Mouse (Mus musculus): ENCODE measurements around the gene Cpne6. TPM values are rescaled to one million over a fixed set of nuclear protein-coding genes. Genes with fewer than 3 reads are reported as not detected.
A peak's percentile ranks its signal among the peaks of the same experiment; 100 is the strongest.

Gene Cpne6
- 0.31 and 0.39 TPM in 2 replicates for polyA plus RNA-seq (2015; fragmentation: Nextera tagmentation; extraction: Ambion mirVana)

DNA sequence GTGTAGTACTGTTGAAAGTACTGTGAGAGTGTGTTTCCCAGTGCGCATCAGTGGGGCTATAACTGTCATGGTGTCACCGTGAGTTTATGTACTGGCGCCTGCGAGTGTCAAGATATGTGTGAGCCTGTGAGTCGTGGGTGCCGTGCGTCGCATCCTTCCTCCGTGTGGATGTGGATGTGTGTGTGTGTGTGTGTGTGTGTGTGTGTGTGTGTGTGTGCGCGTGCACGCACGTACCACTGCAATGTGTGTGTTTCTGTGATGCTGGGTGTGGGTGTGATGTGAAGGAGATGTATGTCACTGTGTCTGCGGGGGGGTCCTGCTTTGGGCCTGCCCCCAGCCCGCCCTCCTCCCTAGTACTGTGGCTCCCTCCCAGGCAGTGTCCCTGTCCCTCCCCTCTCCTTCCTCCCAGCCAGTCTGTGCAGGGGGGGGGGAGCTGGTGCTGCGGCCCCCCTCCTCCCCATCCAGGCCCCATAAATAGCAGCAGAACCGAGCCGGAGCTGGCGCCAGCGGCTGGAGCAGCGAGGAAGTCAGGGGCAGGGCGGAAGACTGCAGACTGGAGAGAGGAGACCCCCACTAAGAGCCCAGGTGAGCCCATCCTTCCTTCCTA is at the start of gene Cpne6:
Gene Cpne6, plus strand, starts transcription at position 321 of the 607 bp plus-strand sequence.
- no peak for DNase-seq (ENCODE audit: low spot score)

DNA sequence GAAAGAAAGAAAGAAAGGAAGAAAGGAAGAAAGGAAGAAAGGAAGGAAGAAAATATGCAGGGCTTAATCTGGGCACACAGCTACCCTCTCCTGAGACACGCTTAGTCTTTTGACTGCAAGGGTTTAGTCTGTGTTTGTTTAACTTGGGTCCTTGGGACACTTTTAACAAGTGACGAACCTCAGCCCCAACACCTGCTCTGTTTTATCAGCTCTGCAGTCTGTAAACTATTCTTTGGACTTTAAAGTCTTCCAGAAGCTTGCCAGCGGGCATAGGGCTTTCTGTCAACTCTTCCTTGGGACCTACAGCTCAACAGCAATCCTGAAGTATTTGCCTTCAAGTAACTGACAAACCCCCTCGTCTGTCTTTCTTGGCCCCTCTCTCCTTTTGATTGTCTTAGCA is 48.5 kb upstream of the Cpne6 start:
- DNase-seq (ENCODE audit: low spot score) = no peak

DNA sequence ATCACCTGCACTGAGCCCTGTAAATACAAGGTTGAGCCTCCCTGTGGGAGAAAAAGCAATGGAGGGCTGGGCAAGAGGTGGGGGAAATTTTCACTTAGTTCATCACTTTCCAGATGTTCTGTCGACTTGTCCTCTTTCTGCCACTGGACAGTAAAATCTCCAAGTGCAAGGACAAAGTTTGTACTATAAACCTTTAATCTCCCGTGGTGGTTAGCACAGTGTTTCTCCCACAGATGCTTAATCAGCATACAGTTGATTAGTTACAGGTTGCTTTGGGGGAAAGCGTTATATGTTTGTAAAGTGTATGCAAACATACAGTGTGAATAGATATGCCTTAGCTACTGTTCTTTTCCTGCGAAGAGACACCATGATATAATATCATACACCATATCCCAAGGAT is 43.8 kb upstream of the Cpne6 start:
- DNase-seq (ENCODE audit: low spot score) = no peak

DNA sequence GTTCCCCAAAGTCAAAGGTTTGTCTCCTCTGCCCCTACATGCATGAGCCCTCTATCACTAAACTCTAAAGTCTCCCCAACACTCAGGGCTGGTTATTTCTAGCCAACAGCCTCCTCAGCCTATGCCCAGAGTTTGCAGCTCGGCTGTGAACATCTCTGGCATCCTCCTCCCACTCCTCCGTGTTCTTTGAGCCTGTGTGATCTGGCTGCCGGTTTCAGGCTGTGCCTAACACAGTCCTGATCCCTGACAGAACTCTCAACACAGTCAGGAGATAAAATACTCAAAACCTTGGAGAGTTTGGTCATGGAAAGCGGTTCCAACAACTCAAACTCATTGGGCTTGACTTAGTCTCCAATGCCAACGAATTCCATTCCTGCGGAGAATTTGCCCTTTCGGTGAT is 43.1 kb upstream of the Cpne6 start:
- no peak for DNase-seq (ENCODE audit: low spot score)

DNA sequence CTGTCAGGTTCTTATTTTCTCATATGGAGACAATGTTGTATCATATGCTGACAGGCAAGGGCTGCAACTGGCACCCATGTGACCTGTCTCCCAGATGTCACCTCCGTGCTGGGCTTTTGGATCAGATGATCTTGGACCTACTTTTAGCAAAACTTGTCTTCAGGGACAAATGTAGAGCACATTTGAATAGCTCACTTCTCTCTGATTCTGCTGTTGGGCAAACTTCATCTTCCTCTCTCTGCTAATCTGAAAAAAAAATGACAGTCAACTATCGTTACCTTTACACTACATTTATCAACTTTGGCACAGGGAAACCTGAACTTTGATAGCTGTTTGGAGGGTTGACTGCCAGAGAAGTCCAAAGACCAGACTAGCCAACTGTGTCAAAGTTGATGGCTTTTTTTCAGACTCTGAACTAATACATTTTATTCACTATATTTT is 41.9 kb upstream of the Cpne6 start:
- no peak for DNase-seq (ENCODE audit: low spot score)

DNA sequence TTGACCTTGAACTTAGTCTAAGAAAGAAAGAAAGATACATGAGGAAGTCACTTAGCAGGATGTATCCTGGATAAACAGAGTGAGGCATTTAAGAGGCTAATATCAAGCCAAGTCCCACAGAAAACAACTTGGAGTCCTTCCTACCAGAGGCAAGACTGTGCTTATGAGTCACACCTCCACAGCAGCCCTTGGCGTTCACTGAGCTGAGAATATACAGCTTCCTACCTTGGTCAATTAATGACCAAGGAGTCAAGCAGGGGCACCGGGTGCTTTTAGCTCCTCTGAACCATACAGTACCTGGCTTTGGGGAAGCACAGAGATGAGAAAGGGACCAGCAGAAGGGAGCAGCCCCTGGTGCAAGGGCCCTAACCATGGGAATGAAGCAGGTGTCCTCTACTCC is 41.2 kb upstream of the Cpne6 start:
- DNase-seq (ENCODE audit: low spot score) = no peak

DNA sequence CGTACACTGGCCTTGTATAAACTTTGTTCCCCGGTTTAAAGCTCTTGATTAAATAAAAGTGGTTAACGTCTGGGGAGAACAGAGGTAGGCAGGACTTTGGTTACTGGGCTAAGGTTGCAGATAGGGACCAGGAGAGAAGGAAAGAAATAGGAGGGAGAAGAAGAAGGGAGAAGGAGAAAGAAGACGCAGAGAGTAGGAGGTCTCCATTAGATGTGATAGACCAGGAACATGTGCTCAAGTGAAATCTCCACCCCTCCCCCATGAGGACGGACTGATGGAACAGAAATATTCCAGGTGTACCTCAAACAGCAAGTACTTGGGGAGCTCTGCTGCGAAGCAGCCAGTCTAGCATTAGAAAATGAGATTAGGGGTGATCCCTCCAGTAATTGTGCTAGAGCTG is 40.4 kb upstream of the Cpne6 start:
- DNase-seq (ENCODE audit: low spot score) = no peak

DNA sequence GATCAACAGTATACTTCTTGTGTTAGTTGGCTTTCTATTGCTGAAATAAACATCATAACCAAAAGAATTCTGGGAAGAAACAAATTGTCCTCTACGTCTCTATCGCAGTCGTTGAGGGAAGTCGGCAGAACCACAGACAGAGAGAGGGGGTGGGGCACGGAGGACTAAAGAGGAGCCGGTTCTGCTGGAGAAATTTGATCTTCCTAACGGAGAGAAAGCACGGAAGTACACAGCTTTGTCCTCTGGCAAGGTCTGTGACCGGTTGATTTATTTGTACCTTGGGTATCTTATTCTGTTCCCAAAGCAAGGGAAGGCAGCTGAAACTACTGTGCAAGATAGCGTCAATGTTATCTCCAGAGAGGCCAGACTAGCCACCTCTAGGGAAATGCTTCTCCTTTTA is 39.4 kb upstream of the Cpne6 start:
- no peak for DNase-seq (ENCODE audit: low spot score)

DNA sequence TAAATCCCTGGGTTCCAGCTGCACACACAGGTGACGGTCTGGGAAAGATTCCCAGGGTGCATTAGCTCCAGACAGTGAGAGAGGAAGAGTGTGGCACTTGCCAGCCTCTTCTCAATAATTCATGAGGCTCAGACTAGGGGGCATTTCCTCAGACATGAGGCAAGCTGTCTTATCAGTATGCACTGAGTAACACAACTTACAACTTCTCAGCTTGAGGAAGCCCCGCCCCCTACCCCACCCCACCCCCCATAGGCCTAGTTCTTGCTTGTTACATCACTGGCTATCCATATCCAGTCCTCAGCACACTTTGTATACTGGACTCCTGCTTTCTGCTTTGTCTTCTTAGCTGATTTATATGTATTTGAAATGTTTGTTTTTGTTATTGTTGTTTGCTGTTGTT is 34.6 kb upstream of the Cpne6 start:
- DNase-seq (ENCODE audit: low spot score) = no peak

DNA sequence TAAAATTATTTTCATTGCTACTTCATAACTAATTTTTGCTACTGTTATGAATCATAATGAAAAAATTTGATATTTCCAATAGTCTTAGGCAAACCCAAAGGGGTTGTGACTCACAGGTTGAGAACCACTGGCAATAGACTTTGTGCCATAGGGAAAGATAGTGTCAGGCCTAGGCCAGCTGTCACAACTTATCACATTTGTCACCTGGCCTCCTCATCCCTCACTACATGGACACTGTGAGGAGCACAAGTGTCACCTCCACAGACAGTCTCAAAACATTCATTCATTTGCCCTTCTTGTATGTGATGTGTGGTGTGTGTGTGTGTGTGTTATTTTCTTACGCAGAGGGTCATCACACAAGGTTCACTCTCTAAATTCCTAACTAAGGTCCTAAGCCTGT is 32.8 kb upstream of the Cpne6 start:
- no peak for DNase-seq (ENCODE audit: low spot score)

DNA sequence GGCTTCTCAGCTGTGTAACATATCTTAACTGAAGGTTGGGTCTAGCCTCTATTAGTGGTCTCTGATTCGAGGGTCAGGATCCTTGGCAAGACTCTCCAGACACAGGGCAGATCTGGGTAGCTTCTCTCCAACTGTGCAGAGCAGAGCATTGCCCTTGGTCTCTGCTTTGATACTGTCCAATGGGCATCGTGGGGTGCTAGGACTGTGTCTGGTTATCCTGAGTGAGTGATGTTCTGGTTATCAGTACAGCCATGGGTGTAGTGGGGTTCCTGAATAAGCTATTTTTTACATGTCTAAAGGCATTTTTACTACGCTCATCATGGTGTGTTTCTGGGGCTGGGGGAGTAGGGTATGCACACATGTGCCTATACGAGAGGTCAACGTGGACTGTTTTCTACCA is 32.4 kb upstream of the Cpne6 start:
- DNase-seq (ENCODE audit: low spot score) = no peak

DNA sequence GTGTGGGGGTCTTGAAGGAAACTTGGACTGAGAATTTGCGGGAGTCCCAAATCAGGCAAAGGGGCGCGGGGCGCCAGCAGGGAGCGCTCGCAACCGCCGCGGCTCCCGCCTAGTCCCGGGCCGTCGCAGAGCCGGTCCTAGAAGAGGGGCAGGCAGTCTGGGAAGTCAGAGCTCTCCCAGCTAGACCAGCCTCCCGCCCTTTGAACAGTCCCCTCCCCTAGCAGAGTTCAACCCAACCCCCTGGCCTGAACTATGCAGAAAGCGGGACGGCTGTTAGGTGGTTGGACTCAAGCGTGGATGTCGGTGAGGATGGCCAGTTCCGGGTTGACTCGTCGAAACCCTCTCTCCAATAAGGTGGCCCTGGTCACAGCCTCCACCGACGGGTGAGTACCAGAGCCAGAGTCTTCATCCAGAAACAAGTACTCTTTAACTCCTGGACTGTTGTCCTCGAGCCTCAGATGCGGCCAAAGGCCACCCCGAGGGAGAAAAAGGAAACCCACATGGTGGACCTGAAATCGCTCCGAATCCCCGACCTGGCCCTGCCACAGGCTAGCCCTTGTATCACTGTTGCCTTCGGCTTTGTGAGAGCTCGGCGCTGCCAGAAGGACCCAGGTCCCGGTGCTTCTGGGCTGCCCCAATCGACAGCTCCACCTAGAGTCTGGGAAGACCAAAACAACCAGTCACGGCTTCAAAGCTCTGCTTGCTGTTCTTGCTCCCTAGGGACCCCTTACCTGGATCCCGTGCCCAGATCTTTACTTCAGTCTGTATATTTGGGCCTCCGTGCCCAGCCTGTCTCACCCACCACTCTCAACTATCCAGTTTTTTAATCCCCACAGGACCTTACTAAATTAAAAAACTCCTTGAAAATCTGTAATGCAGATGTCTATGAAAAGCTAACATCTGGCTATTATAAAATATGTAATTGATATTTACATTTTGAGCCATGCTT is 31.3 kb upstream of the Cpne6 start, which contains the start of gene Dhrs4:
Gene Dhrs4, plus strand, starts transcription at position 108 of the 949 bp plus-strand sequence.
- DNase-seq (ENCODE audit: low spot score) = peak; percentile 84

DNA sequence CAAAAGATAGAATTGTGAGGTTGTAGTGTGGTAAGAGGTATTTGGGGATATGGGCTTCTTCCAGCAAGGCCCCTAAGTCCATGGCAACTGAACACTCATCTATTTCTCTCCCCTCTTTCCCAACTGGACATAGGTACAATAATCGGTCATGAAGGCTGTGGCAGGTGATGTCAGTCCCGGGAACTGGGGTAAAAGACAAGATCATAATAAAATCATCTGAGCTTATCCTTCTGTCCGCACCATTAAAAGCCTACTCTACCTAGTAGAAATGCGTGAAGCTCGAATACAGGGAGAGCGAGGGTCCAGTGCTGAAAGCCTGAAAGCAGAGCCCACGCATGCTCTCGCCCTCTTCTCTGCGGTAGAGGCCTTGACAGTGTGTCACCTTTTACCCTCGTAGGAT is 30.6 kb upstream of the Cpne6 start:
- DNase-seq (ENCODE audit: low spot score) = no peak

DNA sequence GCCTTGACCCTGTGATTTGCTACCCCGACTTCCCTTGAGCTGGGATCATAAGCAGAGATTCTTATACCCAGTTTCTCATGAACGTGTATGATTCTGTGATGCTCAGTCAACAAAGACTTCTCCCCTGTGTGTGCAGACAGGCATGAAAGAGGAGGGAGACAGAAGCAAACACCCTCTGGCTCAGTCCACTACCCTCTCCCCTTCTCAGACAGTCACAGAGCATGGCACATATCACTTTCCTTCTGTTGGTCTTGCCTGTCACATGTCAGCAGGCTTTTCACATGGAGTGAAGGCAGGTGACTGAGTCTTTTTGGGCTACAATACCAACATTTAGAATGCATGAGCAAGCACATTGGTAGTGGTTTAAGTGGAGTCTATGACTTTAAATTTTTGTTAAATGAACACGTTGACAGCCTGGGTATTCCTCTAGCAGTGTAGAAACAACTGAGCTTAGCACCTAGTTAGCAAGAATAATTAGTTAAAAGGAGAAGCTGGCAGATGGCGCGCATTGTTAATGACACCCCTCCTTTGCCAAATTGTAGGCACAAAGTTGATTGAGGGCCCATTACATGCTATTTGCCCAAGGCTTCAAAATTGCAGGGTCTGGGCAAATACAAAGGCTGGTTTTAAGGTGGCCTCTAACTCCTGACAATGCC is 25.7 kb upstream of the Cpne6 start:
- DNase-seq (ENCODE audit: low spot score) = no peak

DNA sequence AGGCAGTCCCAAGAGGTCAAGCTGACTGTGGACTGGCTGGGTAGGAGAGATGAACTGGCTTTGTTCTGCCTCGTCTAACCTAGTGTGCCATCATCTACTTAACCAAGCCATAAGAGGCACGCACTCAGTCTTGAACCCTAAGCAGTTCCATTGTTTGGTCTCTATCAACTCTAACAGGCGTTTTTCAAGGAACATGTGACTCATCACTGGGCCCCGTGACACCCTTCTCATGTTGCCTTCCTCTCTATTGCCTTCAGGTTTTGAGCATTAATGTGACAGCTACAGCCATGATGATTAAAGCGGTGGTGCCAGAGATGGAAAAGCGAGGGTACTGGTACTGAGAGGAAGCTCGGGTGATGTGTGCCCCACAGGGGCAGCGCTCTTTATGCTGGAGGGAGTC is 23.4 kb upstream of the Cpne6 start:
- no peak for DNase-seq (ENCODE audit: low spot score)

DNA sequence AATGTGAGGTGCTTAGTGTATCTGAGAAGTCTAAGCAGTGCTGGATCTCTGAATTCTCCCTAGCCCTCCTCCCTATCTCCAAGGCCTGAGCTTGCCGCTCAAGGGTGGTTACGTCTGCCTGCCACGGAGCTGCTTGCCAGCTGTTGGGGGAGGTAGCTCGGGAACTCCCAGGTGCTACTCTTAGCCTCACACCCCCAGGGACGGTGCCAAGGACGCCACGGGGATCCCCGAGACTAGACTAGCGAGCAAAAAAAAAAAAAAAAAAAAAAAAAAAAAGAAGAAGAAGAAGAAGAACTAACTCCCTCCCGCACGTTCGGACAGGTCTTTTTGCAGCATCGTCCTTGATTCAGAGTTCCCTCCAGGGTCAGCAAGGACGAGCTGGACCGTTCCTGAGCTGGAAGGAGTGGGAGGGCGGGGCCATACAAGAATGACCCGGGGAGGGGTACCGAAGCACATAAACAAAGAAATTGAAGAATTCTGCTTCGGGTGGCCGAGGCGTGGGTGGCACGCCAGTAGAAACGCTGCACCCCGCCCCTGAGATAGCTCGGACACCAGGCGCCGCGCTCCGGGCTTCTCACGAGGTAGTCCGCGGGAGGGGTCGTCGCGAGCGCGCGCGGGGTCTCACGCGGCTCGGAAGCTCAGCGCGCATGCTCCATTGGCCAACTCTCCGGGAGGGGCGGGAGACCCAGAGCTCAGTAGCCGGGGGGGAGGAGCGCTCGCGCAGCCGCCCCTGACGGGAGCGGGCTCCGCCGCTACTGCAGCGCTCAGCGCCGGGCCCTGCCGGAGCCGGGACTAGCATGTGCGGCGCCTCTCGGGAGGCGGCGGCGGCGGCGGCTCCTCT is 19.7 kb upstream of the Cpne6 start, which contains the start of gene Carmil3:
Gene Carmil3, plus strand, starts transcription at position 291 of the 841 bp plus-strand sequence.
- peak; percentile 73 for DNase-seq (ENCODE audit: low spot score)

DNA sequence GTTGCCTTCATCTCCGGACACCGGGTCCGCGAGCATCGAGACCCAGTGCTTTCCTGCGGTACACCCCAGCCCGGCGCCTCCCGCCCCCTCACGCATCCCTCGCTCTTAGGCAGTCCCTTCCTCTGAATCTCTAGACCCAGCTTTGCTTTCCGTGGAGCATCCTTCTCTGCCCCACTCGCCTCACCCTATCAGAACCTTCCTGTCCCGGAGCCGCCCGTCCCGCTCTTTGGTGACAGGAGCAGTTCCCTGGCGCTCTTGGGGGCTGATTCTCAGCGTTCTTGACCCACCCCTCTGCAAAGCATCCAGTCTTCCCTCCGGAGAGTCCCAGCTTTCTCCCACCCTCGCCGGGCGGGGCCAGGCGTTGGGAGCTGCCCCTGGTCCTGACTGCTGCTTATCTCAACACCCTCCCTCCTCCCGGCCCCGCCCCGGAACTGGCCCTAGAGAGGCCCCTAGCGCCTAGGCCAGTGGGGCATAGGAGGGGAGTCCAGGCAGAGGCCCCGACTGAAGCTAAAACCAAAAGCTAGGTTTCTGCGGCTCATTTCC is 18.9 kb upstream of the Cpne6 start:
- peak; percentile 20 for DNase-seq (ENCODE audit: low spot score)

DNA sequence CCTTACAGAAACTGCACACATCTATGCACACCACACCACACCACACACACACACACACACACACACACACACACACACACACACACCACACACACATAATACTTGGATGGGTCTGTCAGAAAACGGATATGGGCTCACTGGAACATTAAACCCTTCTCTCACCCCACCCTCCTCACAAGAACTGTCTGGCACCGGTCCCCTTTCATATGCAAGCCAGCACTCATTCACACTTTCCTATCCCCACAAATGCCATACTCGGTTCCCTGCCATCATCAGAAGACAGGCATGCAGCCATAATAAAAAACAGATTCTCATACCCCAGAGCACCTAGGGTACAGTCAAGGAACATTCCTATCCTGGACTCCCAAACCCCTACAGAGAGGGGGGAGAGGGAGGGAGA is 18.1 kb upstream of the Cpne6 start:
- DNase-seq (ENCODE audit: low spot score) = no peak

DNA sequence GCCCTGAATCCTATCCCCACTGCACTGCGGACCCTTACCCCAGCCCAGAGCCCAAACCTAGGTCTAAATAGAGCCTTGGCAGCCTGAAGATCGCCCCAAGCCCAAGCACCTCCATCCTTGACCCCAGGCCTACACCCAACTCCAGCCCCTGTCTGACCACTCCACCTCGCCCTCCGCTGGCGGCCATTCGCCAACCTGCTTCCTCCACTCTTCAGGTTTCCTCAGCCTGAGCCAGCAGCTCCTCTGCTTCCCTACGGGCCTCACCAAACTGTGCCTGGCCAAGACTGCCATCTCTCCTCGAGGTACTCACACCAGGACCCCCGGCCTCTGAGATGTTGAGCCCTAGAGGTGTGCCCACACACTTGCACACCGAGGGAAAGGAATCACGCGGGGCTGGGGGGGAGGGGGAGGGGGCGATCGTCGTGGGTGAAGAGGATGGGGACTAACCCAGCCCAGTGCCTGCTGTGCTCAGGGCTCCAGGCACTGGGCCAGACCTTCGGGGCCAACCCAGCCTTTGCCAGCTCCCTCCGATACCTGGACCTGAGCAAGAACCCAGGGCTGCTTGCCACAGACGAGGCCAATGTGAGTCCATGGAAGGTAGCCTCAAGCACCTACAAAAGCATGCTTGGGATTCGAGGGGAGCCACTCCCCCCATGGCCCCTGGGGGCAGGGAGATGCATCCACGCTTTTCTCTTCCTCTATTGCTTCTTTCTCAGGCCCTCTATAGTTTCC is 14.6 kb upstream of the Cpne6 start:
- no peak for DNase-seq (ENCODE audit: low spot score)

Data from thymus, postnatal 0 days (tissue).